Mouse (Mus musculus) hindbrain, embryonic 11.5 days (tissue): ENCODE results near the gene Ntn1. TPM values are rescaled to one million over a fixed set of nuclear protein-coding genes. Genes with fewer than 3 reads are reported as not detected.

ENCODE experiments used
- ATAC-seq: fragments of 200-750 bp; cut with Nextera tagmentation; 2 replicates; pipeline ENCODE4 v1.8.0; 2017; ENCODE audit warnings: mild to moderate bottlenecking, moderate TSS enrichment, moderate library complexity; ENCODE audit not compliant: low FRiP score
- DNase-seq: peaks from one replicate; pipeline ENCODE4 v3.0.0-alpha.2; 2015; ENCODE audit warnings: low spot score
- H3K27ac ChIP-seq: fragments of 300-500 bp; sonication (generic); 2 replicates; pipeline ENCODE4 v1.5.1; 2014; ENCODE audit warnings: mild to moderate bottlenecking, low read depth, low read length
- H3K27me3 ChIP-seq: fragments of 300-500 bp; sonication (generic); 2 replicates; pipeline ENCODE4 v1.6.1; 2014; ENCODE audit warnings: mild to moderate bottlenecking, low read length, moderate library complexity, mixed read lengths; ENCODE audit not compliant: control insufficient read depth, insufficient read depth
- H3K36me3 ChIP-seq: fragments of 300-500 bp; sonication (generic); 2 replicates; pipeline ENCODE4 v1.6.1; 2014; ENCODE audit warnings: mild to moderate bottlenecking, low read length, moderate library complexity, mixed read lengths; ENCODE audit not compliant: control insufficient read depth, insufficient read depth
- H3K4me1 ChIP-seq: fragments of 300-500 bp; sonication (generic); replicated peaks from 2 replicates; pipeline ENCODE4 v1.6.1; 2014; ENCODE audit warnings: low read length, mixed read lengths; ENCODE audit not compliant: control insufficient read depth, insufficient read depth
- H3K4me2 ChIP-seq: fragments of 300-500 bp; sonication (generic); replicated peaks from 2 replicates; pipeline ENCODE4 v1.6.1; 2014; ENCODE audit warnings: mild to moderate bottlenecking, low read depth, low read length
- H3K4me3 ChIP-seq: fragments of 300-500 bp; sonication (generic); 2 replicates; pipeline ENCODE4 v1.5.1; 2014; ENCODE audit warnings: low read depth, low read length
- H3K9ac ChIP-seq: fragments of 300-500 bp; sonication (generic); 2 replicates; pipeline ENCODE4 v1.6.1; 2014; ENCODE audit warnings: low read depth, low read length
- H3K9me3 ChIP-seq: fragments of 300-500 bp; sonication (generic); 2 replicates; pipeline ENCODE4 v1.6.1; 2016; ENCODE audit warnings: low read length; ENCODE audit not compliant: control insufficient read depth
- WGBS: fragments of 180-500 bp; shearing (Covaris S2); extraction: QIAGEN DNeasy Blood & Tissue Kit; methylation state at CpG from one replicate; pipeline ENCODE4 v1.1.7; 2014; 5-methylcytosine and 5-hydroxymethylcytosine counted together
- polyA plus RNA-seq: library from polyadenylated mRNA; unstranded; fragments of >200 nt; fragmentation: Nextera tagmentation; extraction: Ambion mirVana; gene quantifications from 2 replicates; pipeline ENCODE4 v1.2.1, GENCODE M21; 2014

Gene Ntn1
- polyA plus RNA-seq, 1 experiment from 2014 or later = 11.9 TPM

- peak; percentile 49 for DNase-seq
- H3K4me1 ChIP-seq = no peaks in the 10 kb centered on the region; the same call in 1 of the 2 replicates
- ATAC-seq = peak; percentile 69
- H3K4me2 ChIP-seq = no peak overlapping the region
- peaks cover 3% of the 10 kb centered on the region; the same call in 1 of the 2 replicates for H3K27me3 ChIP-seq
- WGBS = 27% methylated on average over 8 of the region's 8 CpGs
- H3K27ac ChIP-seq = no peak overlapping the region
- H3K9me3 ChIP-seq = no peaks in the 10 kb centered on the region
- no peak overlapping the region for H3K4me3 ChIP-seq
- H3K36me3 ChIP-seq = no peaks in the 10 kb centered on the region
- no peak overlapping the region for H3K9ac ChIP-seq
Observed at GRCm38 (mm10) chr11:68425492-68426315, 25.1 kb upstream of the Ntn1 start.

GRCm38 (mm10) chr11:68417831-68418230, 17.2 kb upstream of the Ntn1 start:
- no peak for ATAC-seq
- no peaks in the 10 kb centered on the region for H3K27me3 ChIP-seq
- 47% methylated on average over 9 of the region's 9 CpGs for WGBS
- H3K9me3 ChIP-seq = no peaks in the 10 kb centered on the region
- no peak overlapping the region for H3K9ac ChIP-seq
- no peak overlapping the region for H3K4me3 ChIP-seq
- no peaks in the 10 kb centered on the region for H3K4me1 ChIP-seq
- no peak overlapping the region for H3K27ac ChIP-seq
- DNase-seq = peak; percentile 57
- H3K4me2 ChIP-seq = no peak overlapping the region
- H3K36me3 ChIP-seq = no peaks in the 10 kb centered on the region

GRCm38 (mm10) chr11:68417001-68417400, 16.4 kb upstream of the Ntn1 start:
- no peak overlapping the region for H3K4me2 ChIP-seq
- H3K36me3 ChIP-seq = no peaks in the 10 kb centered on the region
- H3K27me3 ChIP-seq = no peaks in the 10 kb centered on the region
- no peak overlapping the region for H3K9ac ChIP-seq
- no peak overlapping the region for H3K27ac ChIP-seq
- no peaks in the 10 kb centered on the region for H3K4me1 ChIP-seq
- H3K9me3 ChIP-seq = no peaks in the 10 kb centered on the region
- ATAC-seq (no peak), DNase-seq (no peak)
- H3K4me3 ChIP-seq = no peak overlapping the region
- WGBS = 69% methylated on average over 3 of the region's 3 CpGs

- DNase-seq (peak; percentile 91), ATAC-seq (no peak)
- no peak overlapping the region for H3K27ac ChIP-seq
- H3K4me3 ChIP-seq = no peak overlapping the region
- H3K9ac ChIP-seq = no peak overlapping the region
- no peaks in the 10 kb centered on the region for H3K36me3 ChIP-seq
- H3K4me2 ChIP-seq = no peak overlapping the region
- H3K9me3 ChIP-seq = no peaks in the 10 kb centered on the region
- 0 out of 2 replicates have a peak, but pooled peaks cover 3% of the 10 kb centered on the region for H3K27me3 ChIP-seq
- H3K4me1 ChIP-seq = no peaks in the 10 kb centered on the region
- 56% methylated on average over 2 of the region's 2 CpGs for WGBS
Observed at GRCm38 (mm10) chr11:68408127-68408526, 7.5 kb upstream of the Ntn1 start.

- no peak overlapping the region for H3K4me3 ChIP-seq
- WGBS = 52% methylated on average over 11 of the region's 11 CpGs
Observed at GRCm38 (mm10) chr11:68407266-68407926, 6.8 kb upstream of the Ntn1 start.

GRCm38 (mm10) chr11:68405576-68405975, 5.0 kb upstream of the Ntn1 start:
- Histone ChIP-seq H3K4me2 (no peak overlapping the region), H3K9ac (no peak overlapping the region), H3K4me1 (no peaks in the 10 kb centered on the region; the same call in 1 of the 2 replicates), H3K36me3 (no peaks in the 10 kb centered on the region), H3K27ac (no peak overlapping the region), H3K9me3 (no peaks in the 10 kb centered on the region), H3K4me3 (no peak overlapping the region), H3K27me3 (peaks cover 13% of the 10 kb centered on the region)
- ATAC-seq (no peak), DNase-seq (no peak)
- WGBS = 89% methylated on average over 8 of the region's 8 CpGs

More at GRCm38 (mm10) chr11:68407266-68407926, 6.8 kb upstream of the Ntn1 start:
- DNase-seq = no peak
- Histone ChIP-seq H3K9me3 (no peaks in the 10 kb centered on the region), H3K36me3 (no peaks in the 10 kb centered on the region), H3K4me2 (no peak overlapping the region), H3K27ac (no peak overlapping the region), H3K27me3 (0 out of 2 replicates have a peak, but pooled peaks cover 3% of the 10 kb centered on the region), H3K9ac (no peak overlapping the region), H3K4me1 (no peaks in the 10 kb centered on the region)
- ATAC-seq = no peak

- H3K4me3 ChIP-seq = no peak overlapping the region
- WGBS = 59% methylated on average over 4 of the region's 4 CpGs
- no peak overlapping the region for H3K9ac ChIP-seq
- H3K27me3 ChIP-seq = peaks cover 16% of the 10 kb centered on the region
- no peak for DNase-seq
- no peak overlapping the region for H3K4me2 ChIP-seq
- ATAC-seq = no peak
- H3K27ac ChIP-seq = no peak overlapping the region
- H3K9me3 ChIP-seq = no peaks in the 10 kb centered on the region
- no peaks in the 10 kb centered on the region; the same call in none of the 2 replicates for H3K4me1 ChIP-seq
- no peaks in the 10 kb centered on the region for H3K36me3 ChIP-seq
Observed at GRCm38 (mm10) chr11:68404185-68404584, 3.6 kb upstream of the Ntn1 start.

- no peak overlapping the region for H3K4me2 ChIP-seq
- ATAC-seq (no peak), DNase-seq (no peak)
- 28% methylated on average over 5 of the region's 5 CpGs for WGBS
- no peaks in the 10 kb centered on the region for H3K36me3 ChIP-seq
- no peaks in the 10 kb centered on the region for H3K9me3 ChIP-seq
- no peak overlapping the region for H3K27ac ChIP-seq
- peaks cover 3% of the 10 kb centered on the region for H3K4me1 ChIP-seq
- no peak overlapping the region for H3K4me3 ChIP-seq
- H3K27me3 ChIP-seq = peaks cover 38% of the 10 kb centered on the region
- no peak overlapping the region for H3K9ac ChIP-seq
Observed at GRCm38 (mm10) chr11:68401428-68401827, 805 bp upstream of the Ntn1 start.
